Mouse (Mus musculus) B cell, adult (primary cell): Measurements from ENCODE around the gene Olfr329-ps. TPM values are rescaled to one million over a fixed set of nuclear protein-coding genes. Genes with fewer than 3 reads are reported as not detected.

Source experiments
- total RNA-seq: library from RNA; stranded (reverse); gene quantifications from 4 replicates; pipeline ENCODE4 v1.2.4, GENCODE M21; 2023; ENCODE audit not compliant: inconsistent age

Gene Olfr329-ps
- total RNA-seq, result not detected in 4 replicates

DNA sequence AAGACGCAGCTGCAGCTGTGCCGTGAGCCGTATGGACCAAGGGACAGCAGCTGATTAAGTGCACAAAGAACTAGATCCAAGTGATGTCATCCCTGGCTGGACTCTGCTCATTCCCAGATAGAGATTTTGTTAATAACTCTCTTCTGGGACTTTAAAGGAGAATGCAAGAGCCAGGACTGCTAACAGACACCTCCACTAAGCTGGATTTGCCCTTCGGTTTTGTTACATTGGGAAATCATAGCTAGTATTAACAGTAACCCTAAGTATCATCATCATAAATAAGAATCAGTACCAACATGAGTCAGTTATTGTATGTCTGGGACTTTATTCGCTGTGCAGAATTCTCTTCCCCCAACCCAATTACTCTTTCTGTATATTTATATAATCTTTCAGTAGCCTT is at the start of gene Olfr329-ps:
Gene Olfr329-ps (minus strand): TSS at position 101 of the 400 bp plus-strand sequence.

GRCm38 (mm10) chr11:58594814-58595213 is 48.6 kb upstream of the Olfr329-ps start, which contains the start of gene Olfr324:
Gene Olfr324 (plus strand): TSS chr11:58595114.

DNA sequence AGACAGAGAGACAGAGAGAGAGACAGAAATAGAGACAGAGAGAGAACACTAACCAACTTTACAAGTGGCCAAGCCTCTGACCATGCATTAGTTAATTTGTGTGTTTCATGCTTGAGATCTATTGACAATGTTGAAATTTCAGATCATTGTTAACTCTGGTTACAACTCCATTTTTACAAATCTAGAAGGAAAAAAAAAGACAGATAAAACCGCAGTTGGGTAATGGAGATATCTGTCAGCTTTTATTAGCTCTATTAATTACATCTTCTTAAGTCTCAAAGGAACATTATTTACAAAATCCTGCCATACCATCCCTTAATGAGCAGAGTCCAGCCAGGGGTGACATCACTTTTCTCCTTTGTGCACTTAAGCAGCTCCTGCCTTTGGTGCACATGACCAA is 31.2 kb upstream of the Olfr329-ps start, which contains the start of gene Olfr325:
Gene Olfr325 (plus strand): TSS at position 301 of the 400 bp plus-strand sequence.

DNA sequence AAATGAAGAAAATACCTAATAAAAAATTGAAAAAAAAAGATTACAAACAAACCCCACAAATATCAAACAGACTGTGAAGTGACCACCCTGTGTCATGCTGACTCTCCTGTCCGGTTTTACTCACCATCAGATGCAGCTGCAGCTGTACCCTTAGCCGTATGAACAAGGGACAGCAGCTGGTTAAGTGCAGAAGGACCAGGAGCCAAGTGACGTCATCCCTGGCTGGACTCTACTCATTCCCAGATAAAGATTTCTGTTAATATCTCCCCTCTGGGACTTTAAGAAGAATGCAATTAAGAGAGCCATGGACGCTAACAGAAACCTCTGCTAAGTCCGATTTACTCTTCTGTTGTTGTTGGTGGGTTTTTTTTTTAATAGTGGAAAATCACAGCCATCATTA is 24.2 kb upstream of the Olfr329-ps start, which contains the start of gene Olfr224:
Gene Olfr224 (minus strand): TSS at position 149 of the 400 bp plus-strand sequence.

GRCm38 (mm10) chr11:58555536-58555935 is 9.3 kb upstream of the Olfr329-ps start, which contains the start of gene Olfr328:
Gene Olfr328 (minus strand): TSS chr11:58555636.

GRCm38 (mm10) chr11:58534736-58535135 is 11.5 kb downstream of the Olfr329-ps start, which contains the start of gene Olfr330:
Gene Olfr330 (minus strand): TSS chr11:58534836.

GRCm38 (mm10) chr11:58502472-58502871 is 43.8 kb downstream of the Olfr329-ps start, which contains the start of gene Olfr331:
Gene Olfr331 (minus strand): TSS chr11:58502572.

GRCm38 (mm10) chr11:58492455-58492854 is 53.8 kb downstream of the Olfr329-ps start, which contains the start of gene Olfr332:
Gene Olfr332 (minus strand): TSS chr11:58492555.

Other genes with a start within 250 kb of the Olfr329-ps start
- 29.9 to 31.8 TPM (median 30.8 TPM) in 4 replicates for gene Zfp692, start 239.4 kb downstream of the Olfr329-ps start, total RNA-seq
- 26.9 to 29.1 TPM (median 27.9 TPM) in 4 replicates for gene Zfp672, start 216.1 kb downstream of the Olfr329-ps start, total RNA-seq
- gene Sh3bp5l, start 215.7 kb downstream of the Olfr329-ps start, total RNA-seq, result 20.2 to 31.2 TPM (median 22.2 TPM) in 4 replicates
- not detected in 4 replicates for gene Lypd8, start 167.4 kb downstream of the Olfr329-ps start, total RNA-seq
- not detected in 4 replicates for gene 1810065E05Rik, start 125.3 kb downstream of the Olfr329-ps start, total RNA-seq
- not detected in 4 replicates for gene Gm12253, start 113.9 kb downstream of the Olfr329-ps start, total RNA-seq
- gene Lypd9, start 93.5 kb downstream of the Olfr329-ps start, total RNA-seq, result not detected in 4 replicates
- gene Olfr30, start 84.2 kb downstream of the Olfr329-ps start, total RNA-seq, result not detected in 4 replicates
- gene Olfr332, start 53.9 kb downstream of the Olfr329-ps start, total RNA-seq, result not detected in 4 replicates
- gene Olfr331, start 43.9 kb downstream of the Olfr329-ps start, total RNA-seq, result not detected in 4 replicates
- not detected in 4 replicates for gene Olfr330, start 11.6 kb downstream of the Olfr329-ps start, total RNA-seq
- gene Olfr328, start 9.2 kb upstream of the Olfr329-ps start, total RNA-seq, result 0.19 TPM in 1 of 4 replicates, not detected in the others
- gene Olfr224, start 24.1 kb upstream of the Olfr329-ps start, total RNA-seq, result not detected in 4 replicates
- gene Olfr325, start 31.3 kb upstream of the Olfr329-ps start, total RNA-seq, result not detected in 4 replicates
- gene Olfr324, start 48.7 kb upstream of the Olfr329-ps start, total RNA-seq, result not detected in 4 replicates
- not detected in 4 replicates for gene 2210407C18Rik, start 69.7 kb upstream of the Olfr329-ps start, total RNA-seq
- not detected in 4 replicates for gene Olfr323, start 84.1 kb upstream of the Olfr329-ps start, total RNA-seq
- gene Trim58, start 94.0 kb upstream of the Olfr329-ps start, total RNA-seq, result not detected in 4 replicates
- not detected in 4 replicates for gene Olfr322, start 112.4 kb upstream of the Olfr329-ps start, total RNA-seq
- not detected in 4 replicates for gene Olfr320, start 134.7 kb upstream of the Olfr329-ps start, total RNA-seq
- not detected in 4 replicates for gene Olfr319, start 152.7 kb upstream of the Olfr329-ps start, total RNA-seq
- 0.58 to 0.96 TPM (median 0.68 TPM) in 4 replicates for gene Olfr318, start 177.6 kb upstream of the Olfr329-ps start, total RNA-seq
- gene Olfr317, start 192.8 kb upstream of the Olfr329-ps start, total RNA-seq, result not detected in 4 replicates
- not detected in 4 replicates for gene Olfr316, start 206.3 kb upstream of the Olfr329-ps start, total RNA-seq
- not detected in 4 replicates for gene Olfr315, start 226.8 kb upstream of the Olfr329-ps start, total RNA-seq
- not detected in 4 replicates for gene Olfr314, start 236.5 kb upstream of the Olfr329-ps start, total RNA-seq